Mouse (Mus musculus) liver, postnatal 0 days (tissue): ENCODE measurements at regions not wholly inside any gene's neighbourhood (a gene's known extent, or its start where the extent isn't known, plus 50 kb on each side); places are given as distances from the start of the nearest gene placed in this dataset.

Source experiments
- ATAC-seq: fragments of 200-750 bp; cut with Nextera tagmentation; 2 replicates; pipeline ENCODE4 v1.8.0; 2017; ENCODE audit warnings: mild to moderate bottlenecking, moderate library complexity
- DNase-seq: peaks from one replicate; pipeline ENCODE4 v3.0.0-alpha.2; 2016
- H3K27ac ChIP-seq: fragments of 300-500 bp; sonication (generic); 2 replicates; pipeline ENCODE4 v1.5.1; 2014; ENCODE audit warnings: antibody characterized with exemption, moderate library complexity, mild to moderate bottlenecking, low read depth
- H3K27me3 ChIP-seq: fragments of 300-500 bp; sonication (generic); 2 replicates; pipeline ENCODE4 v1.6.1; 2014; ENCODE audit warnings: low read length, control low read depth, mixed read lengths; ENCODE audit not compliant: insufficient read depth
- H3K36me3 ChIP-seq: fragments of 300-500 bp; sonication (generic); replicated peaks from 2 replicates; pipeline ENCODE4 v1.6.1; 2014; ENCODE audit warnings: mild to moderate bottlenecking, control low read depth, low read length, moderate library complexity, mixed read lengths; ENCODE audit not compliant: insufficient read depth
- H3K4me1 ChIP-seq: fragments of 300-500 bp; sonication (generic); 2 replicates; pipeline ENCODE4 v1.6.1; 2014; ENCODE audit warnings: antibody characterized with exemption, mild to moderate bottlenecking, control low read depth; ENCODE audit not compliant: insufficient read depth
- H3K4me2 ChIP-seq: fragments of 300-500 bp; sonication (generic); 2 replicates; pipeline ENCODE4 v1.6.1; 2014; ENCODE audit warnings: low read depth, mild to moderate bottlenecking, low read length, moderate library complexity, mixed read lengths
- H3K4me3 ChIP-seq: fragments of 300-500 bp; sonication (generic); 2 replicates; pipeline ENCODE4 v1.5.1; 2014; ENCODE audit warnings: low read depth, low read length
- H3K9ac ChIP-seq: fragments of 300-500 bp; sonication (generic); replicated peaks from 2 replicates; pipeline ENCODE4 v1.6.1; 2014; ENCODE audit warnings: mild to moderate bottlenecking, moderate library complexity
- H3K9me3 ChIP-seq: fragments of 300-500 bp; sonication (generic); 2 replicates; pipeline ENCODE4 v1.6.1; 2016; ENCODE audit warnings: mild to moderate bottlenecking, control low read depth, low read length, mixed read lengths
- CTCF ChIP-seq: sonication (generic); IDR thresholded peaks from 2 replicates; pipeline ENCODE4 v1.5.1; 2016; ENCODE audit warnings: antibody characterized with exemption, low read depth
- EP300 ChIP-seq: IDR thresholded peaks from 2 replicates; pipeline ENCODE4 v1.6.1; 2016; ENCODE audit warnings: antibody characterized with exemption, low read depth, mild to moderate bottlenecking
- WGBS: fragments of 180-500 bp; shearing (Covaris S2); extraction: QIAGEN DNeasy Blood & Tissue Kit; methylation state at CpG from one replicate; pipeline ENCODE4 v1.1.7; 2014; ENCODE audit not compliant: insufficient replicate concordance; 5-methylcytosine and 5-hydroxymethylcytosine counted together

- H3K27me3 ChIP-seq, result no peaks in the 10 kb centered on the region
- H3K4me2 ChIP-seq, result no peak overlapping the region
- 71% methylated on average over 5 of the region's 5 CpGs for WGBS
- TF ChIP-seq EP300 (no peak), CTCF (no peak)
- H3K4me3 ChIP-seq, result no peak overlapping the region
- no peak for ATAC-seq
- H3K27ac ChIP-seq, result no peak overlapping the region
- no peaks in the 10 kb centered on the region for H3K9me3 ChIP-seq
- no peak overlapping the region for H3K9ac ChIP-seq
- DNase-seq, result no peak
- no peaks in the 10 kb centered on the region for H3K4me1 ChIP-seq
- H3K36me3 ChIP-seq, result no peaks in the 10 kb centered on the region
Observed at GRCm38 (mm10) chr12:71628340-71628738, 202.5 kb upstream of the Daam1 start.

GRCm38 (mm10) chr12:71628796-71629195 is 202.1 kb upstream of the Daam1 start:
- ATAC-seq, result no peak
- no peaks in the 10 kb centered on the region for H3K9me3 ChIP-seq
- DNase-seq, result no peak
- TF ChIP-seq CTCF (no peak), EP300 (no peak)
- H3K4me2 ChIP-seq, result no peak overlapping the region
- no peak overlapping the region for H3K27ac ChIP-seq
- no peak overlapping the region for H3K4me3 ChIP-seq
- 79% methylated on average over 10 of the region's 10 CpGs for WGBS
- H3K4me1 ChIP-seq, result no peaks in the 10 kb centered on the region
- H3K36me3 ChIP-seq, result no peaks in the 10 kb centered on the region
- no peaks in the 10 kb centered on the region for H3K27me3 ChIP-seq
- H3K9ac ChIP-seq, result no peak overlapping the region

DNA sequence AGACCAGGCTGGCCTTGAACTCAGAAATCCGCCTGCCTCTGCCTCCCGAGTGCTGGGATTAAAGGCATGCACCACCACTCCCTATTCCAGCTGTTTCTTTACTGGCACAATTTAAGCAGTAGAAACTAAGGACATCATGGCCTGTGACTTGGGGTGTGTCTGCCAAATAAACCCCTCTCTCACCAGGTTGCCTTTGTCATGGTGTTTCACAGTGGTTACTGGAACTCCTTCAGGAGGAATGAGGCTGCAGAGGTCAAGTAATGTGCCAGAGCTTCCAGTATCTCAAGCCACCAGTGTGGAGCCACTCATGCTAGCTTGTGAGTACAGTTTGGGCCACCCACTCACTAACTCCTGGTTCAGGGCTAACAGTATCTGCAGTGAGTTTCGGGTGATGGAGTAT is 200.5 kb upstream of the Daam1 start:
- WGBS, result 77% methylated on average over 3 of the region's 3 CpGs
- Histone ChIP-seq H3K9ac (no peak overlapping the region), H3K4me3 (no peak overlapping the region), H3K36me3 (no peaks in the 10 kb centered on the region), H3K27ac (no peak overlapping the region), H3K4me2 (no peak overlapping the region), H3K4me1 (no peaks in the 10 kb centered on the region), H3K27me3 (no peaks in the 10 kb centered on the region), H3K9me3 (no peaks in the 10 kb centered on the region)
- ATAC-seq (no peak), DNase-seq (no peak)
- TF ChIP-seq EP300 (no peak), CTCF (no peak)

DNA sequence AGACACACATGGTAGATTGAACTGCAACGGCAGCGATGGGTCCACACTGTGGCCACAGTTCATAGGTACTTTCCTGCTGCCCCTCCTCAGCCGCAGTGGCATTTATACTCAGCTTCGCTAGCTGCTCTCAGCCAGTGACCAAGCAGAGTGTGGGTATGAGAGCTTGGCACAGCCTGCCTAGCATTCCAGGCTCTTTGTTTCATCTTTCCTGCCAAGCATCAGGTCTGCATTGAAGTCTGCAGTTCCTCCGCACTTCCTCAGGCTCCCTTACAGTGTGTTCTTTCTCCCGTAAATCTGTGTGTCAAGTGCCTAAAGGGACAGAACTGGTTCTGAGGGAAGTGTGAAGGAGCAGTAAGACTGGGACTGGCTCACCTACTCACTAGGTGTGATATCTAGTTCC is 194.6 kb upstream of the Daam1 start:
- Histone ChIP-seq H3K36me3 (no peaks in the 10 kb centered on the region), H3K4me1 (no peaks in the 10 kb centered on the region), H3K4me2 (no peak overlapping the region), H3K27me3 (no peaks in the 10 kb centered on the region), H3K9me3 (no peaks in the 10 kb centered on the region), H3K4me3 (no peak overlapping the region), H3K9ac (no peak overlapping the region), H3K27ac (no peak overlapping the region)
- TF ChIP-seq EP300 (no peak), CTCF (no peak)
- 86% methylated on average over 6 of the region's 6 CpGs for WGBS
- DNase-seq (no peak), ATAC-seq (no peak)

GRCm38 (mm10) chr12:71637248-71637647 is 193.6 kb upstream of the Daam1 start:
- no peak overlapping the region for H3K4me2 ChIP-seq
- no peaks in the 10 kb centered on the region for H3K9me3 ChIP-seq
- no peaks in the 10 kb centered on the region for H3K27me3 ChIP-seq
- H3K9ac ChIP-seq, result no peak overlapping the region
- no peak for DNase-seq
- ATAC-seq, result no peak
- H3K27ac ChIP-seq, result no peak overlapping the region
- 34% methylated on average over 3 of the region's 3 CpGs for WGBS
- TF ChIP-seq CTCF (no peak), EP300 (no peak)
- no peaks in the 10 kb centered on the region for H3K4me1 ChIP-seq
- H3K36me3 ChIP-seq, result no peaks in the 10 kb centered on the region
- no peak overlapping the region for H3K4me3 ChIP-seq

- Histone ChIP-seq H3K27me3 (no peaks in the 10 kb centered on the region), H3K27ac (no peak overlapping the region), H3K4me1 (no peaks in the 10 kb centered on the region), H3K9me3 (no peaks in the 10 kb centered on the region), H3K4me2 (no peak overlapping the region), H3K36me3 (no peaks in the 10 kb centered on the region), H3K9ac (no peak overlapping the region), H3K4me3 (no peak overlapping the region)
- 37% methylated on average over 8 of the region's 8 CpGs for WGBS
- no peak for DNase-seq
- no peak for ATAC-seq
- TF ChIP-seq EP300, result no peak
- TF ChIP-seq CTCF, result no peak
Observed at GRCm38 (mm10) chr12:71638246-71638645, 192.6 kb upstream of the Daam1 start.

GRCm38 (mm10) chr12:71640058-71640501 is 190.8 kb upstream of the Daam1 start:
- H3K27me3 ChIP-seq, result no peaks in the 10 kb centered on the region
- ATAC-seq (no peak), DNase-seq (no peak)
- H3K9ac ChIP-seq, result no peak overlapping the region
- H3K4me2 ChIP-seq, result no peak overlapping the region
- no peak overlapping the region for H3K27ac ChIP-seq
- WGBS, result 56% methylated on average over 10 of the region's 10 CpGs
- no peak overlapping the region for H3K4me3 ChIP-seq
- TF ChIP-seq CTCF (no peak), EP300 (no peak)
- H3K9me3 ChIP-seq, result no peaks in the 10 kb centered on the region
- H3K4me1 ChIP-seq, result no peaks in the 10 kb centered on the region
- no peaks in the 10 kb centered on the region for H3K36me3 ChIP-seq
